Mouse (Mus musculus): ENCODE data around the gene Ranbp1.

GRCm38 (mm10) chr16:18229622-18230021, 18.9 kb downstream of the Ranbp1 start:
- no peak for TF ChIP-seq CTCF (IDR thresholded peaks at IDR 0.05; ENCODE audit: low read depth, low read length)
- TF ChIP-seq GATA2 (IDR thresholded peaks at IDR 0.05; ENCODE audit: borderline replicate concordance, low read depth, low read length), result no peak
- no peak for TF ChIP-seq POLR2AphosphoS5 (IDR thresholded peaks at IDR 0.05; ENCODE audit: insufficient replicate concordance, low read depth, low read length)

All from G1E (cell line).